Mouse (Mus musculus): ENCODE data around the gene Prn.

DNA sequence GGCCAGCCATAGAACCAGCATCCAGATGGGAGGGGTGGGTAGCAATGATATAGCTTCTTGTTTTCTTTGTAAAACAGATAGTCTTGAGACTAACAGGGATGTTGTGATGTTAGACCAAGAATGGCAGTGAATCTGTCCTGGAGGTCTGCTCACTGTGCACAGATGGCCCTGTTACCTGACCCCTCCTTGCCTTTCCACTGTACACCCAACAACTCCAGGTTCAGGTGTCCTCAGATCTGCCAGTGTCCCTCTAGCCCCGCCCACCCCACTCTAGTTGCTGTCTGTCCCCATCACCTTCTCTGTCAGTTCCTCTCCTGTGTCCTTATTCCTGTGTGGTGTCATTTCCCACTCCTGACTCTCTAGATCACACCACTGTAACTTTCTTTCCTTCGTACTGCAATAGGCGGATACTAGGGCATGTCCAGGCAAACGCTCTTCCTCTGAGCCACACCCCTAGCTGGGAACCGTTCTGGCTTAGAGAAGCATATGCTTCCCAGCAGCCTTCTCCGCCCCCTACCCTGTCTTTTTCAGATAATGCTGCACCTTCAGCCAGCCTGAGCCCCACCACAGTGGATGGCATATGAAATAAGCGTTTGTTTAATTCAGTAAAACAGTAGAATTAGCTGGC is 22.6 kb downstream of the Prn start:
- TF ChIP-seq CTCF (IDR thresholded peaks at IDR 0.05; ENCODE audit: borderline replicate concordance, control insufficient read depth, extremely low read depth, insufficient read depth, low read length, poor library complexity) (no peak), POLR2A (IDR thresholded peaks at IDR 0.05; ENCODE audit: control insufficient read depth, extremely low read depth, insufficient read depth, low read length, poor library complexity) (no peak)

All from thymus, adult 2 months (tissue).